Mouse (Mus musculus) B cell, adult 67 days (primary cell): ENCODE data around the gene Rfx2. TPM values are rescaled to one million over a fixed set of nuclear protein-coding genes. Genes with fewer than 3 reads are reported as not detected.

Experiments
- total RNA-seq, 2 experiments: library from RNA; stranded (reverse); gene quantifications; 4 replicates each; pipeline ENCODE4 v1.2.4; 2023

Gene Rfx2
- 10 to 100 TPM in 1 of 2 experiments, 1 to 10 TPM in 1; 7.3 to 12.0 TPM for total RNA-seq

DNA sequence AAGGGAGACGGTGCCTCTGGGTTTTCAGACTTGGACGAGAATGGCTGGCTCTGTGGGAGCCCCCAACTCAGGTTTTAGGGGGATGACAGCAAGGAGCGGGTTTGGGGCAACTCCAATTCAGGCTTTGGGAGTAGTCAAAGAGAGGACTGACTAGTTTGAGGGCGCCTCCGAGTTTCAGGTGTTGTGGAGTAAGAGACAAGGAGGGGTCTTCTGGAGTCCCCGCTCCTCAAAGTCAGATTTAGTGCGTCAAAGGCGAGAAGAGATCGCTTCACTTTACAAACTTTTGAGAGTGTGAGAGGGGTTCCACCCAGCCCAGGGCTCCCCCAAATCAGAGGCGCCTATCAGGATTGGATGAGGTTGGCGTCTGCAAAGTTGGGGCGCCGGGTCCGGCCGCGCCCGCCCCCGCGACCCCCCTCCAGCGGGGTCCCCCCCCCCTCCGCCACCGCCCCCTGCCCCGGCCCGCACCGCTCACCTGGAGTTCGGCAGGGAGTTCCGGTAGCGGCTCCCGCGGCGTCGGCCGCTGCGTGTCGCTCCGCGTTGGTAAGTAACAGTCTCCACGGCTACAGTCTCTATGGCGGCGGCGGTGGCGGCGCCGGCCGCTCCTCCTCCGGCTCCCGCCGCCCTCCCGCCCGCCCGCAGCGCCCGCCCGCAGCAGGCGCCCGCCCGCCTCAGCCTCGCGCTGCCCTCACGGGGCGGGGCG is at the start of gene Rfx2:
TSS of gene Rfx2 (minus strand) at position 603 of the 700 bp plus-strand sequence.

DNA sequence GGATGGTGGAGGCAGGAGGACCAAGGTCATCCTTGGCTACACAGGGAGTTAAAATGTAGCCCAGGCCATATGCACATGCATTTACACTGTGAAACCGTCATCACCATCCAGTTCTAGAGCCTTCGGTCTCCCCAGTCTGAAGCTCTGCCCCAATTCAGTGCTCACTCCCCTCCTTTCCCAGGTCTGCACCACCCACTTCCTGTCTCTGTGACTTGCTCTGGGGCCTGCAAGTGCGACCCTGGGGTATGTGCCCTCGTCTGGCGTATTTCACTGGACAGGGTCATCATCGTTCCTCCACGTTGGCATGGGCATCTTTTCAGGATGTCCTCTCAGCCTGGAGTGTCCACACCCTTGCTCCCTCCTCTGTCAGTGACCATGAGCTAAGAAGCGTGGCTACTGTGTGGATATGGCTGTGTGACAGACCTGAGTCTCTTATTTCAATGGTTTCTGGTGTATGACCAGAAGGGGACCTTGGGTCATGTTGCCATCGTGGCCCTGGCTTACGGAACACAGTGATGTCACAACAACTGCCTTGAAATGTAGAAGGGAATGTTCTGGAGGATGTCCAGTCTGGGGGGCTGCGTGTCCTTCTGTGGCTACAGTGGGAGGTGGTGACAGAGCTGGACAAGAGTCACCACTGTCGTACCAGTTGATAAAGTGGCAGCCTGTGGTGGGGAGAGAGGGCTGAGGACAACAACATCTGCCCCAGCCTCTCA is 44.3 kb upstream of the Rfx2 start, which contains the start of gene 1700061G19Rik:
TSS of gene 1700061G19Rik (plus strand) at position 542 of the 716 bp plus-strand sequence.

DNA sequence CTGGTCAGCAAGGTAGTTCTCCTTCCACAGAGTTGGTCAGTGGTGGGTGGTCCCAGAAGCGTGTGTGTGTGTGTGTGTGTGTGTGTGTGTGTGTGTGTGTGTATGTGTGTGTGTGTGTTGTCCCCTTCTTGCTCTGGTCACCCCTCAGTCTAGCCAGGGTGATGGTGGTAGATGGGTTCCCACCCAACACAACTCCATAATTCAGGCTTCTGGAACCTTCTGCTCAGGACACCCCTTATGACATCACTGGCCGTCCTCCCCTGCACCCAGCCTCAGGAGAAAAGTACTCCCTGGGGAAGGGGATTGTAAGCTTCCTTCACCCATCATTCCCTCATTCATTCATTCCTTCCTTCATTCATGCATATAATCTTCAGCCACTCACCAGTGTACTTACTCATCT is 43.4 kb upstream of the Rfx2 start, which contains the start of gene Acsbg2:
TSS of gene Acsbg2 (minus strand) at position 211 of the 400 bp plus-strand sequence.

DNA sequence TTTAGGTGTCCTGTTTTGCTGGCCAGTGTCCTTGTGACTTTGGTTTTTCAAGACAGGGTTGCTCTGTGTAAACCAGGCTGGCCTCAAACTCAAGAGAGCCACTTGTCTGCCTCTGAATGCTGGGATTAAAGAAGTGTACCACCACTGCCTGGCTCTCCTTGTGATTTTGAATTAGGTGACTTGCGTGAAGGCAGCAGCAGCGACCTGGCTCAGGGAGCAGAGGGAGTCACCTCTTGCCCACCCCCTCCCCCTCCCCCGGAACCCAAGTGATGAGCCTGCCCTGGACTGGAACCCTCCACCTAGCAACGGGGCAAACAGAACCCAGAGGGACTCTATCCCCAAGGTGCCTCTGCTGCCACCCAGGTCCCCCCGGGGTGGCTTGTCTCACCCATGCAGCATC is 60.9 kb downstream of the Rfx2 start, which contains the start of gene Prr22:
TSS of gene Prr22 (plus strand) at position 301 of the 400 bp plus-strand sequence.

DNA sequence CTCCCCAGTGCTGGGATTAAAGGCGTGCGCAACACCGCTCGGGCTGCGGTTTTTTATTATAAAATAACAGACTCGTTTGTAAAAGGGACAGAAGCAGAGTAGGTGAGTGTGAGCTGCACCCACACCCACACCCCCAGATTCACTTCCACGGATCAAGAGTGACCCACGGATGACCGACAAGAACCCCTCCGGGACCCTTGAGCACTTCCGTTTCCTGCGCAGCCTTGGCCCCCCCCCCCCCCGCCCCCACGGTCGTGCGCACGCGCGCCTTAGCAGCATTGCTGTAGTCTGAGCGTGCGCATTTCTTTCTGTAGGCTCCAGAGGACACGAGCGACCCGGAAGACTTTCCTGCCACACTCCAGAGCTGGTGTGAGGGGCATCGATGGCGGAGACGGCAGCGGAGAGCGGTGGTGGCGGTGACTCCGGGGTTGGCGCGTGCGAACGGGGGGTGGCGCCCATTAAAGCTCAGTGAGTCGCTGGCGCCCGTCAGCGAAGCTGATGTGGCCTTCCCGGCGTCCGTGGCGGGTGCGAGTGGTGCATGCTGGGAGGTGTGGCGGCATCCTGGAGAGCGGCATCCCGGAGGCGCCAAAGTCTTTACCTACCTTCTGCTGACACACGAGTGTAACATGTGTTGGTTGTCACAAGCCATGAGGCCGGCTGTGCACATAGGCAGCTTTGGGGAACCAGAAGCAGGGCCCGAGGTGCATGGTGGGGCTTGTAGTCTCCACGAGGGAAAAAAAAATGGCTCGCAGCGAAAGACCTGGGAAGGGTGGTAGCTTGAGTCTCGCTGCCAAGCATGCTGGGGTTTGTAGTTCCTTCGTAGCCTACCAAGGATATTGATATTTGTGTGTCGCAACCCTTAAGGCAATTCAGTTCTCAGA is 66.1 kb downstream of the Rfx2 start, which contains the start of gene Dus3l:
TSS of gene Dus3l (plus strand) at position 284 of the 881 bp plus-strand sequence.

DNA sequence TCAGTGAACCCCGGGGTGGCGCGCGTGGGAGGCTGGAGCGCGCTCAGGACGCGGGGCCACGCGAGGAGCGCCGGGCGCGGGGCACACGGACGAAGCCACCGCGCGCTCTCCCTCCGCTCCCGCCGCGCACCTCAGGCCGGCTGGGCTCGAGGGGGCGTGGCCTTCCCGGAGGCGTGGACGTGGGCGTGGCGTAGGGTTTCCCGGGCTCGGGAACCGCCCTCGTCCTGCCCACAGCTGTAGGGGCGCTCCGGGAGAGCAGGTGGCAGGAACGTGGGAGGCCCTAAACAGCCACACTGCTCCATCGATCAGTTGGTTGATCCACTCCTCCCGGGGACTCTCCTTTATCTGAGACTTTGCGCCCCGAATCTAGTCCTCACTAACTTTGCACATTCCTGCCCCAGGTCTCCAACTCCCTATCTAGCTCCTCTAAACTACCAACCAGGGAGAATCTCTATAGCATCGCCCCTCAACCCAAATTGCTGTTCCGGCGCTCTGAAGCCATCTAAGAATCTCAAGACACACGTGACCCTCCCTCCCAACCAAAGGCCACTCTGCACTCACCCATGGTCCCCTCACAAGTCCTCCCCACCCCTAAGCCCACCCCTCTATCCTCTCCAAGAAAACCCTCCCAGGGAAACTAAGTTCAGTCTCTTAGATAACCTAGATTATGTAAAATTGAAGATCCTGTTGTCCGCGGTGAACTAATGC is 73.2 kb downstream of the Rfx2 start, which contains the start of gene Nrtn:
TSS of gene Nrtn (minus strand) at position 115 of the 708 bp plus-strand sequence.

Other genes with a start within 250 kb of the Rfx2 start
- 100 to 1,000 TPM; 496 to 594 TPM for gene Safb2, start 246.4 kb downstream of the Rfx2 start, total RNA-seq
- 100 to 1,000 TPM; 265 to 320 TPM for gene Safb, start 246.2 kb downstream of the Rfx2 start, total RNA-seq
- 100 to 1,000 TPM in 1 of 2 experiments, 10 to 100 TPM in 1; 91.5 to 106 TPM for gene 2410015M20Rik, start 221.2 kb downstream of the Rfx2 start, total RNA-seq
- gene Rpl36, start 217.6 kb downstream of the Rfx2 start, total RNA-seq, result 1,000 to 10,000 TPM; 1,417 to 1,463 TPM
- gene Lonp1, start 204.1 kb downstream of the Rfx2 start, total RNA-seq, result 10 to 100 TPM; 51.5 to 54.6 TPM
- gene Catsperd, start 202.9 kb downstream of the Rfx2 start, total RNA-seq, result under 1 TPM in 1 of 2 experiments, not detected in 1; 0.49 TPM
- gene Ranbp3, start 157.7 kb downstream of the Rfx2 start, total RNA-seq, result 100 to 1,000 TPM; 108 to 112 TPM
- 10 to 100 TPM; 62.9 to 66.3 TPM for gene Ndufa11, start 113.2 kb downstream of the Rfx2 start, total RNA-seq
- 10 to 100 TPM; 11.7 to 14.8 TPM for gene Vmac, start 113.0 kb downstream of the Rfx2 start, total RNA-seq
- not detected for gene Nrtn, start 73.5 kb downstream of the Rfx2 start, total RNA-seq
- 10 to 100 TPM; 83.2 to 86.6 TPM for gene Dus3l, start 66.3 kb downstream of the Rfx2 start, total RNA-seq
- gene Prr22, start 60.8 kb downstream of the Rfx2 start, total RNA-seq, result 1 to 10 TPM in 1 of 2 experiments, under 1 TPM in 1; 0.65 to 1.7 TPM
- gene Acsbg2, start 43.4 kb upstream of the Rfx2 start, total RNA-seq, result not detected
- not detected for gene 1700061G19Rik, start 44.5 kb upstream of the Rfx2 start, total RNA-seq
- gene Mllt1, start 104.4 kb upstream of the Rfx2 start, total RNA-seq, result 10 to 100 TPM; 37.1 to 41.8 TPM
- not detected for gene Acer1, start 151.1 kb upstream of the Rfx2 start, total RNA-seq
- gene Clpp, start 159.3 kb upstream of the Rfx2 start, total RNA-seq, result 10 to 100 TPM; 34.6 to 38.3 TPM
- gene Alkbh7, start 166.3 kb upstream of the Rfx2 start, total RNA-seq, result 10 to 100 TPM; 15.6 to 22.2 TPM
- not detected for gene Pspn, start 169.0 kb upstream of the Rfx2 start, total RNA-seq
- gene Gtf2f1, start 180.3 kb upstream of the Rfx2 start, total RNA-seq, result 10 to 100 TPM; 45.6 to 53.8 TPM
- gene Gm17949, start 180.5 kb upstream of the Rfx2 start, total RNA-seq, result not detected
- gene Khsrp, start 200.5 kb upstream of the Rfx2 start, total RNA-seq, result 100 to 1,000 TPM; 141 to 144 TPM
- gene Slc25a41, start 210.6 kb upstream of the Rfx2 start, total RNA-seq, result not detected
- gene Crb3, start 228.1 kb upstream of the Rfx2 start, total RNA-seq, result 10 to 100 TPM; 13.3 to 14.6 TPM
- gene Slc25a23, start 228.8 kb upstream of the Rfx2 start, total RNA-seq, result 10 to 100 TPM; 20.6 to 25.6 TPM
- gene Dennd1c, start 247.5 kb upstream of the Rfx2 start, total RNA-seq, result 100 to 1,000 TPM; 181 to 207 TPM